Mouse (Mus musculus): ENCODE results near the gene Slmap. TPM values are rescaled to one million over a fixed set of nuclear protein-coding genes. Genes with fewer than 3 reads are reported as not detected.
"Not testable (repeated sequence)": the region's sequence is repeated elsewhere in the genome, so short reads cannot be mapped to it uniquely, and the experiment has no call there.

Gene Slmap
- 100 to 1,000 TPM in 1 of 2 experiments, 10 to 100 TPM in 1; 65.4 to 115 TPM for total RNA-seq (2021)
- long read RNA-seq, experiment 1, full-length matches to known transcripts, result 1 of 118 reads
- long read RNA-seq, experiment 1, partial matches to known transcripts, result 20 of 118 reads
- long read RNA-seq, experiment 1, other reads (novel, unspliced or antisense), result 97 of 118 reads
- long read RNA-seq, experiment 2, full-length matches to known transcripts, result 1 of 89 reads
- long read RNA-seq, experiment 2, partial matches to known transcripts, result 24 of 89 reads
- long read RNA-seq, experiment 2, other reads (novel, unspliced or antisense), result 64 of 89 reads

- peak; percentile 99 for DNase-seq
- peak within 1 kb of the TSS; percentile 97 for H3K27ac ChIP-seq
- intact Hi-C loops (cut with DNase I), result loop anchor here (2.0 kb wide), 3 partner anchors 42 to 102 kb away; no protein-coding TSS in a partner anchor
- no peak for TF ChIP-seq CTCF (IDR thresholded peaks at IDR 0.05)
- H3K4me3 ChIP-seq, result peak within 1 kb of the TSS; percentile 99
Measured at GRCm38 (mm10) chr14:26534757-26535479, at the start of gene Slmap. Gene Slmap (minus strand): TSS chr14:26534931.

GRCm38 (mm10) chr14:26583645-26584044 lies 48.9 kb upstream of the Slmap start:
- Histone ChIP-seq H3K4me3 (no peak overlapping the region), H3K27ac (peak overlapping the region; percentile 12; the same call in 1 of the 2 replicates)
- intact Hi-C loops (cut with DNase I), result loop anchor here (2.0 to 5.0 kb wide), 2 partner anchors 54 to 93 kb away; partner anchors contain the start of gene Arf4
- DNase-seq, result no peak
- no peak for TF ChIP-seq CTCF (IDR thresholded peaks at IDR 0.05)

GRCm38 (mm10) chr14:26579346-26580343 lies 44.9 kb upstream of the Slmap start:
- Histone ChIP-seq H3K27ac (peak overlapping the region; percentile 99), H3K4me3 (peak overlapping the region; percentile 100)
- intact Hi-C loops (cut with DNase I), result loop anchor here (2.0 to 5.0 kb wide), 2 partner anchors 45 to 58 kb away; partner anchors contain the start of genes Arf4 and Slmap
- TF ChIP-seq CTCF (IDR thresholded peaks at IDR 0.05), result no peak
- DNase-seq, result peak; percentile 95

- TF ChIP-seq CTCF (IDR thresholded peaks at IDR 0.05), result no peak
- H3K27ac ChIP-seq, result peak overlapping the region; percentile 99
- DNase-seq, result no peak
- peak overlapping the region; percentile 100 for H3K4me3 ChIP-seq
- intact Hi-C loops (cut with DNase I), result no loop called here
Measured at GRCm38 (mm10) chr14:26578791-26579191, 44.1 kb upstream of the Slmap start.

- TF ChIP-seq CTCF (IDR thresholded peaks at IDR 0.05), result no peak
- no peak overlapping the region for H3K4me3 ChIP-seq
- H3K27ac ChIP-seq, result peak overlapping the region; percentile 17; the same call in 1 of the 2 replicates
- peak; percentile 34 for DNase-seq
- intact Hi-C loops (cut with DNase I), result no loop called here
Measured at GRCm38 (mm10) chr14:26576255-26576780, 41.6 kb upstream of the Slmap start.

GRCm38 (mm10) chr14:26573556-26573955 lies 38.8 kb upstream of the Slmap start, which contains the start of gene Dennd6a:
Gene Dennd6a (plus strand): TSS chr14:26573856.
- intact Hi-C loops (cut with DNase I); DNase-seq; H3K27ac ChIP-seq; H3K4me3 ChIP-seq: not testable (repeated sequence)

- H3K27ac ChIP-seq, result no peak overlapping the region
- DNase-seq, result no peak
- TF ChIP-seq CTCF (IDR thresholded peaks at IDR 0.05), result no peak
- H3K4me3 ChIP-seq, result no peak overlapping the region
- intact Hi-C loops (cut with DNase I), result no loop called here
Measured at GRCm38 (mm10) chr14:26571951-26572675, 37.4 kb upstream of the Slmap start.

GRCm38 (mm10) chr14:26569880-26570279 lies 35.1 kb upstream of the Slmap start:
- Histone ChIP-seq H3K4me3 (no peak overlapping the region), H3K27ac (no peak overlapping the region)
- TF ChIP-seq CTCF (IDR thresholded peaks at IDR 0.05), result no peak
- intact Hi-C loops (cut with DNase I), result no loop called here
- no peak for DNase-seq

- H3K27ac ChIP-seq, result no peak overlapping the region
- H3K4me3 ChIP-seq, result no peak overlapping the region
- no peak for TF ChIP-seq CTCF (IDR thresholded peaks at IDR 0.05)
- intact Hi-C loops (cut with DNase I), result no loop called here
- no peak for DNase-seq
Measured at GRCm38 (mm10) chr14:26562247-26562646, 27.5 kb upstream of the Slmap start.

- DNase-seq, result no peak
- intact Hi-C loops (cut with DNase I), result no loop called here
- TF ChIP-seq CTCF (IDR thresholded peaks at IDR 0.05), result no peak
- H3K4me3 ChIP-seq, result no peak overlapping the region
- H3K27ac ChIP-seq, result no peak overlapping the region
Measured at GRCm38 (mm10) chr14:26558536-26558935, 23.8 kb upstream of the Slmap start.

GRCm38 (mm10) chr14:26557581-26557980 lies 22.9 kb upstream of the Slmap start:
- intact Hi-C loops (cut with DNase I), result no loop called here
- DNase-seq, result no peak
- H3K4me3 ChIP-seq, result no peak overlapping the region
- no peak for TF ChIP-seq CTCF (IDR thresholded peaks at IDR 0.05)
- no peak overlapping the region for H3K27ac ChIP-seq

Data from gastrocnemius, adult 2 months (tissue).